Comparison of ENCODE assay signal across 8 mouse cellular contexts in the genomic region with DNA sequence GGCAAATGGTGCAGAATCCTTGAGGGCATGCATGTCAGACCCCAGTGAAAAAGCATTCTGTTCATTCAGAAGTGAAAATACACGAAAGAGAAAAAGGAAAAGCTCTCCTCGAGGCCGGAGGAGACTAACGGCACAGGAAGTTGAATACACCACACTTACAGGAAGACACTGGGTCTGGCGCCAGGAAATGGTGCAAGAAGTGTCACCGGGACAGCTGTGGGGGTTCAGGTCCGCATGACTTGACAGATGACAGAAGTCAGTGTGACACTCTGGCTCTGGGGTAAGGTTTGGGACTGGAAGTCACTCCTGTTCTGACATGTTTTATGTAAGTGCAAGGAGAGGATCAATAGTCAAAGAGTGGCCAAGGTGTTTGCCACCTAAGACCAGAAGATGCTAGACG. TPM values are rescaled to one million over a fixed set of nuclear protein-coding genes. Genes with fewer than 3 reads are reported as not detected.
DNase-seq lines count a peak whose midpoint lies in the region; ATAC-seq and TF ChIP-seq lines count a peak whose summit lies in the region.

No protein-coding gene starts in this region.

- H3K36me3 ChIP-seq in heart, embryonic 10.5 days = no peaks in the 10 kb centered on the region
- H3K36me3 ChIP-seq in heart, embryonic 11.5 days (ENCODE audit: control insufficient read depth, insufficient read depth, low read length) = no peaks in the 10 kb centered on the region
- no peaks in the 10 kb centered on the region for H3K36me3 ChIP-seq in forebrain, embryonic 16.5 days (ENCODE audit: control insufficient read depth, insufficient read depth)
- no peaks in the 10 kb centered on the region for H3K36me3 ChIP-seq in hindbrain, embryonic 10.5 days

- no peak for TF ChIP-seq POLR2A in bone marrow, adult 2 months (IDR thresholded peaks at IDR 0.05; ENCODE audit: borderline replicate concordance, control insufficient read depth, low read depth, low read length)

- peak; percentile 66 for DNase-seq in heart, embryonic 10.5 days (ENCODE audit: low spot score)
- peak; percentile 39 for DNase-seq in liver
- peak; percentile 71 for DNase-seq in naive thymus-derived CD4-positive, alpha-beta T cell, adult 2 months (ENCODE audit: low read depth)
- no peak for DNase-seq in right cerebral cortex, postnatal 36 days (ENCODE audit: low spot score in 2 of 2)
- no peak for DNase-seq in hindbrain, embryonic 10.5 days (ENCODE audit: low spot score)

- H3K27ac ChIP-seq in heart, embryonic 10.5 days = peak overlapping the region; percentile 42; the same call in 1 of the 2 replicates
- H3K27ac ChIP-seq in heart, embryonic 11.5 days (ENCODE audit: low read depth, low read length) = no peak overlapping the region
- peak overlapping the region; percentile 88 for H3K27ac ChIP-seq in bone marrow, adult 2 months (ENCODE audit: control insufficient read depth, insufficient read depth, low read depth, low read length, poor library complexity)
- H3K27ac ChIP-seq in forebrain, embryonic 16.5 days (ENCODE audit: low read length) = no peak overlapping the region
- no peak overlapping the region for H3K27ac ChIP-seq in hindbrain, embryonic 10.5 days

- no peak overlapping the region for H3K4me3 ChIP-seq in heart, embryonic 10.5 days
- H3K4me3 ChIP-seq in heart, embryonic 11.5 days (ENCODE audit: low read depth, low read length) = no peak overlapping the region
- H3K4me3 ChIP-seq in bone marrow, adult 2 months (replicated peaks; ENCODE audit: control insufficient read depth, low read depth, low read length) = no peak overlapping the region
- no peak overlapping the region for H3K4me3 ChIP-seq in forebrain, embryonic 16.5 days (replicated peaks; ENCODE audit: low read length)
- H3K4me3 ChIP-seq in hindbrain, embryonic 10.5 days = no peak overlapping the region

- WGBS in heart, embryonic 10.5 days = 58% methylated on average over 8 of the region's 8 CpGs
- 59% methylated on average over 8 of the region's 8 CpGs for WGBS in heart, embryonic 11.5 days (ENCODE audit: insufficient replicate concordance)
- 6% methylated on average over 8 of the region's 8 CpGs for WGBS in bone marrow, adult 2 months
- 82% methylated on average over 8 of the region's 8 CpGs for WGBS in forebrain, embryonic 16.5 days
- WGBS in hindbrain, embryonic 10.5 days = 78% methylated on average over 8 of the region's 8 CpGs

- no peak overlapping the region for H3K4me2 ChIP-seq in heart, embryonic 11.5 days
- no peak overlapping the region for H3K4me2 ChIP-seq in forebrain, embryonic 16.5 days (ENCODE audit: low read length)

- no peaks in the 10 kb centered on the region for H3K27me3 ChIP-seq in heart, embryonic 10.5 days (ENCODE audit: insufficient read depth, poor library complexity, severe bottlenecking)
- H3K27me3 ChIP-seq in heart, embryonic 11.5 days (ENCODE audit: control insufficient read depth, insufficient read depth, low read length) = no peaks in the 10 kb centered on the region
- no peaks in the 10 kb centered on the region for H3K27me3 ChIP-seq in forebrain, embryonic 16.5 days (replicated peaks; ENCODE audit: control insufficient read depth, insufficient read depth, low read length)
- no peaks in the 10 kb centered on the region for H3K27me3 ChIP-seq in hindbrain, embryonic 10.5 days (ENCODE audit: insufficient read depth, poor library complexity, severe bottlenecking)

- no peak for TF ChIP-seq CTCF in bone marrow, adult 2 months (IDR thresholded peaks at IDR 0.05; ENCODE audit: control insufficient read depth, insufficient read depth, low read length)

- no peak for ATAC-seq in heart, embryonic 11.5 days (replicated peaks; ENCODE audit: insufficient number of reproducible peaks, low FRiP score, low TSS enrichment)
- no peak for ATAC-seq in forebrain, embryonic 16.5 days

- no peak overlapping the region for H3K9ac ChIP-seq in heart, embryonic 11.5 days (ENCODE audit: low read depth, low read length)
- H3K9ac ChIP-seq in forebrain, embryonic 16.5 days (replicated peaks; ENCODE audit: low read depth, low read length) = no peak overlapping the region

- peaks cover 49% of the 10 kb centered on the region for H3K4me1 ChIP-seq in heart, embryonic 10.5 days
- H3K4me1 ChIP-seq in heart, embryonic 11.5 days (ENCODE audit: control insufficient read depth, insufficient read depth, low read length) = peaks cover 30% of the 10 kb centered on the region
- H3K4me1 ChIP-seq in bone marrow, adult 2 months (ENCODE audit: control insufficient read depth, insufficient read depth, low read length) = peaks cover 11% of the 10 kb centered on the region; the same call in 1 of the 2 replicates
- no peaks in the 10 kb centered on the region for H3K4me1 ChIP-seq in forebrain, embryonic 16.5 days (replicated peaks; ENCODE audit: control insufficient read depth, insufficient read depth, low read length)
- H3K4me1 ChIP-seq in hindbrain, embryonic 10.5 days (replicated peaks) = peaks cover 10% of the 10 kb centered on the region; the same call in 1 of the 2 replicates

- no peaks in the 10 kb centered on the region for H3K9me3 ChIP-seq in heart, embryonic 10.5 days
- no peaks in the 10 kb centered on the region for H3K9me3 ChIP-seq in heart, embryonic 11.5 days (replicated peaks; ENCODE audit: control insufficient read depth, low read length)
- no peaks in the 10 kb centered on the region for H3K9me3 ChIP-seq in forebrain, embryonic 16.5 days (ENCODE audit: control insufficient read depth, low read length)
- H3K9me3 ChIP-seq in hindbrain, embryonic 10.5 days = no peaks in the 10 kb centered on the region

RNA-seq across cellular contexts. Expression of gene Stk32c, which starts 11.6 kb away (rescaled TPM):
- not detected in 2 replicates for polyA plus RNA-seq in heart, embryonic 10.5 days (2016; fragmentation: Nextera tagmentation; extraction: Ambion mirVana)
- not detected in 2 replicates for polyA plus RNA-seq in heart, embryonic 11.5 days (2014; fragmentation: Nextera tagmentation; extraction: Ambion mirVana)
- 3.2 TPM in 1 of 2 replicates, not detected in the other for polyA plus RNA-seq in bone marrow, adult 2 months (2011; ENCODE audit: insufficient read depth, insufficient read length, low replicate concordance, missing spikeins)
- polyA plus RNA-seq in forebrain, embryonic 16.5 days (2015; fragmentation: Nextera tagmentation; extraction: Ambion mirVana) = 1.3 and 2.3 TPM in 2 replicates
- 0.35 and 0.60 TPM in 2 replicates for polyA plus RNA-seq in hindbrain, embryonic 10.5 days (2016; fragmentation: Nextera tagmentation; extraction: Ambion mirVana)

RNA-seq across cellular contexts. Expression of gene Lrrc27, which starts 11.9 kb away (rescaled TPM):
- 4.5 TPM in 2 replicates for polyA plus RNA-seq in heart, embryonic 10.5 days (2016; fragmentation: Nextera tagmentation; extraction: Ambion mirVana)
- 4.9 and 6.2 TPM in 2 replicates for polyA plus RNA-seq in heart, embryonic 11.5 days (2014; fragmentation: Nextera tagmentation; extraction: Ambion mirVana)
- polyA plus RNA-seq in bone marrow, adult 2 months (2011; ENCODE audit: insufficient read depth, insufficient read length, low replicate concordance, missing spikeins) = 5.2 TPM in 1 of 2 replicates, not detected in the other
- 3.6 and 4.6 TPM in 2 replicates for polyA plus RNA-seq in forebrain, embryonic 16.5 days (2015; fragmentation: Nextera tagmentation; extraction: Ambion mirVana)
- polyA plus RNA-seq in hindbrain, embryonic 10.5 days (2016; fragmentation: Nextera tagmentation; extraction: Ambion mirVana) = 4.1 and 4.9 TPM in 2 replicates

RNA-seq across cellular contexts. Expression of gene Pwwp2b, which starts 23.6 kb away (rescaled TPM):
- 10.5 and 11.1 TPM in 2 replicates for polyA plus RNA-seq in heart, embryonic 10.5 days (2016; fragmentation: Nextera tagmentation; extraction: Ambion mirVana)
- polyA plus RNA-seq in heart, embryonic 11.5 days (2014; fragmentation: Nextera tagmentation; extraction: Ambion mirVana) = 8.4 TPM in 2 replicates
- 1.6 and 5.6 TPM in 2 replicates for polyA plus RNA-seq in bone marrow, adult 2 months (2011; ENCODE audit: insufficient read depth, insufficient read length, low replicate concordance, missing spikeins)
- 5.9 and 7.7 TPM in 2 replicates for polyA plus RNA-seq in forebrain, embryonic 16.5 days (2015; fragmentation: Nextera tagmentation; extraction: Ambion mirVana)
- polyA plus RNA-seq in hindbrain, embryonic 10.5 days (2016; fragmentation: Nextera tagmentation; extraction: Ambion mirVana) = 4.7 and 5.2 TPM in 2 replicates

Comparison
In these comparisons a context has a peak if more than half of its experiments do, and no peak if none do; other contexts are left out.
1. H3K27ac ChIP-seq: peak in heart, embryonic 10.5 days (single experiment) and bone marrow, adult 2 months (single experiment); none in heart, embryonic 11.5 days (single experiment), forebrain, embryonic 16.5 days (single experiment) and hindbrain, embryonic 10.5 days (single experiment).
2. DNase-seq: peak in heart, embryonic 10.5 days (single experiment), liver (single experiment) and naive thymus-derived CD4-positive, alpha-beta T cell, adult 2 months (single experiment); none in right cerebral cortex, postnatal 36 days (0 of 2) and hindbrain, embryonic 10.5 days (single experiment).